Mouse (Mus musculus) CH12.LX (cell line): ENCODE results near the gene Krtap31-2. TPM values are rescaled to one million over a fixed set of nuclear protein-coding genes. Genes with fewer than 3 reads are reported as not detected.

Source experiments
- DNase-seq: peaks from one replicate; pipeline ENCODE4 v3.0.0-alpha.2; 2013; ENCODE audit errors: extremely low read depth
- H3K27ac ChIP-seq: 2 replicates; pipeline ENCODE4 v1.5.1; 2012; ENCODE audit warnings: low read depth, mild to moderate bottlenecking, control low read depth, moderate library complexity; ENCODE audit not compliant: insufficient read depth
- H3K27me3 ChIP-seq: replicated peaks from 2 replicates; pipeline ENCODE3; 2012; ENCODE audit warnings: inconsistent platforms
- H3K36me3 ChIP-seq, 2 experiments: replicated peaks in 1 of 2; 2 replicates each; pipeline versions ENCODE3 to v1.6.1; 2012; ENCODE audit warnings: inconsistent platforms in 1 of 2, low read length in 1 of 2, mild to moderate bottlenecking in 1 of 2, mixed read lengths in 1 of 2, moderate library complexity in 1 of 2; ENCODE audit not compliant: control insufficient read depth in 1 of 2, insufficient read depth in 1 of 2
- H3K4me1 ChIP-seq, 2 experiments: 2 replicates each; pipeline ENCODE4 v1.6.1; 2012; ENCODE audit warnings: inconsistent platforms in 1 of 2, moderate library complexity in 1 of 2; ENCODE audit not compliant: insufficient read depth in 2 of 2, control insufficient read depth in 1 of 2
- H3K4me2 ChIP-seq: 2 replicates; pipeline ENCODE4 v1.6.1; 2012; ENCODE audit warnings: low read depth, mild to moderate bottlenecking, control low read depth; ENCODE audit not compliant: poor library complexity, insufficient read depth, severe bottlenecking
- H3K4me3 ChIP-seq, 3 experiments: fragments of 150-350 bp in 1 of 3; sonication (generic) in 1 of 3; replicated peaks in 1 of 3; 2 replicates each; pipeline versions ENCODE3 to v1.5.1; 2011 to 2012; ENCODE audit warnings: low read depth in 2 of 3, low read length in 2 of 3, mild to moderate bottlenecking in 2 of 3, moderate library complexity in 2 of 3, control low read depth in 1 of 3, improper control_type of control experiment in 1 of 3, inconsistent platforms in 1 of 3, mixed read lengths in 1 of 3; ENCODE audit not compliant: poor library complexity in 1 of 3
- H3K79me2 ChIP-seq: replicated peaks from 2 replicates; pipeline ENCODE4 v1.6.1; 2012; ENCODE audit warnings: mild to moderate bottlenecking, moderate library complexity; ENCODE audit not compliant: control insufficient read depth, poor library complexity, insufficient read depth, severe bottlenecking; ENCODE audit errors: extremely low read depth
- H3K9ac ChIP-seq: 2 replicates; pipeline ENCODE4 v1.6.1; 2012; ENCODE audit warnings: low read depth, mild to moderate bottlenecking, control low read depth, moderate library complexity; ENCODE audit not compliant: insufficient read depth
- H3K9me3 ChIP-seq: replicated peaks from 2 replicates; pipeline ENCODE3; 2012; ENCODE audit warnings: low read length, inconsistent platforms, mixed read lengths
- CTCF ChIP-seq, 2 experiments: IDR thresholded peaks in 1 of 2; conservative IDR thresholded peaks in 1 of 2; 2 replicates each; pipeline ENCODE4 v1.5.1; 2011 to 2012; ENCODE audit warnings: low read depth in 2 of 2, low read length in 2 of 2, improper control_type of control experiment in 1 of 2, inconsistent platforms in 1 of 2, mild to moderate bottlenecking in 1 of 2, moderate library complexity in 1 of 2
- ELF1 ChIP-seq: IDR thresholded peaks from 2 replicates; pipeline ENCODE4 v1.6.1; 2014; ENCODE audit warnings: low read depth, mild to moderate bottlenecking, inconsistent platforms, low read length, improper control_type of control experiment
- EP300 ChIP-seq: IDR thresholded peaks from 2 replicates; pipeline ENCODE4 v1.6.1; 2011; ENCODE audit warnings: low read length, improper control_type of control experiment
- ETS1 ChIP-seq: conservative IDR thresholded peaks from 2 replicates; pipeline ENCODE4 v1.6.1; 2012; ENCODE audit warnings: low read depth, mild to moderate bottlenecking, inconsistent platforms, low read length, improper control_type of control experiment, moderate library complexity
- MAFK ChIP-seq: IDR thresholded peaks from 2 replicates; pipeline ENCODE4 v1.6.1; 2011; ENCODE audit warnings: low read length, improper control_type of control experiment; ENCODE audit not compliant: insufficient replicate concordance
- MAX ChIP-seq: IDR thresholded peaks from 2 replicates; pipeline ENCODE4 v1.6.1; 2011; ENCODE audit warnings: low read length, improper control_type of control experiment
- MAZ ChIP-seq: IDR thresholded peaks from 2 replicates; pipeline ENCODE4 v1.6.1; 2012; ENCODE audit warnings: low read depth, mild to moderate bottlenecking, inconsistent platforms, low read length, improper control_type of control experiment, moderate library complexity
- MEF2A ChIP-seq: IDR thresholded peaks from 2 replicates; pipeline ENCODE4 v1.6.1; 2014; ENCODE audit warnings: low read depth, mild to moderate bottlenecking, inconsistent platforms, low read length, improper control_type of control experiment, borderline replicate concordance
- MXI1 ChIP-seq: IDR thresholded peaks from 2 replicates; pipeline ENCODE4 v1.6.1; 2011; ENCODE audit warnings: mild to moderate bottlenecking, low read depth, low read length, improper control_type of control experiment
- NELFE ChIP-seq: IDR thresholded peaks from 2 replicates; pipeline ENCODE4 v1.6.1; 2011; ENCODE audit warnings: low read depth, low read length, improper control_type of control experiment
- POLR2A ChIP-seq: IDR thresholded peaks from 2 replicates; pipeline ENCODE4 v1.6.1; 2011; ENCODE audit warnings: low read depth, mild to moderate bottlenecking, improper control_type of control experiment, low read length
- POLR2AphosphoS2 ChIP-seq: IDR thresholded peaks from 2 replicates; pipeline ENCODE4 v1.6.1; 2011; ENCODE audit warnings: low read depth, low read length, improper control_type of control experiment
- RAD21 ChIP-seq: IDR thresholded peaks from 2 replicates; pipeline ENCODE4 v1.6.1; 2011; ENCODE audit warnings: low read depth, mild to moderate bottlenecking, low read length, improper control_type of control experiment, moderate library complexity
- UBTF ChIP-seq: IDR thresholded peaks from 2 replicates; pipeline ENCODE4 v1.6.1; 2012; ENCODE audit warnings: low read depth, mild to moderate bottlenecking, inconsistent platforms, low read length, improper control_type of control experiment, moderate library complexity
- USF1 ChIP-seq: IDR thresholded peaks from 2 replicates; pipeline ENCODE4 v1.6.1; 2014; ENCODE audit warnings: low read depth, mild to moderate bottlenecking, inconsistent platforms, low read length, improper control_type of control experiment
- ZC3H11A ChIP-seq: IDR thresholded peaks from 2 replicates; pipeline ENCODE4 v1.6.1; 2012; ENCODE audit warnings: low read depth, mild to moderate bottlenecking, inconsistent platforms, low read length, improper control_type of control experiment
- ZKSCAN1 ChIP-seq: IDR thresholded peaks from 2 replicates; pipeline ENCODE4 v1.6.1; 2012; ENCODE audit warnings: low read depth, inconsistent platforms, low read length, improper control_type of control experiment, borderline replicate concordance
- ZNF384 ChIP-seq: IDR thresholded peaks from 2 replicates; pipeline ENCODE4 v1.6.1; 2012; ENCODE audit warnings: low read depth, low read length, improper control_type of control experiment, inconsistent platforms
- dilution Hi-C: fragments of 300-500 bp; cut with MboI; formaldehyde crosslinking; loops from 2 replicates; pipeline ENCODE4 v1.14.3; 2020; ENCODE audit warnings: low sequenced_read_pairs; ENCODE audit not compliant: extremely low pct_unique_long_range_greater_than_20kb, extremely low pct_ligation_motif_present
- in situ Hi-C: fragments of 300-500 bp; cut with MboI; formaldehyde crosslinking; loops from 3 replicates; pipeline ENCODE4 v1.14.3; 2019; ENCODE audit warnings: low sequenced_read_pairs, low pct_ligation_motif_present, low pct_unique_long_range_greater_than_20kb, mixed read lengths
- polyA plus RNA-seq: library from polyadenylated mRNA; unstranded; fragments of >175 nt; gene quantifications from 2 replicates; pipeline ENCODE4 v1.2.1, GENCODE M21; 2012; ENCODE audit warnings: low read depth; ENCODE audit not compliant: insufficient read length
- total RNA-seq, 2 experiments: library from RNA; depleted of rRNA; stranded (reverse); fragments of 300-350 nt in 1 of 2; fragments of >200 nt in 1 of 2; gene quantifications; 2 replicates each; pipeline ENCODE4 v1.2.3; 2012 to 2014

Krtap31-2 gene
- not detected in 2 replicates for total RNA-seq (2012; rRNA removed)
- not detected in 2 replicates for total RNA-seq (2014; rRNA removed)
- polyA plus RNA-seq: not detected in 2 replicates

DNA sequence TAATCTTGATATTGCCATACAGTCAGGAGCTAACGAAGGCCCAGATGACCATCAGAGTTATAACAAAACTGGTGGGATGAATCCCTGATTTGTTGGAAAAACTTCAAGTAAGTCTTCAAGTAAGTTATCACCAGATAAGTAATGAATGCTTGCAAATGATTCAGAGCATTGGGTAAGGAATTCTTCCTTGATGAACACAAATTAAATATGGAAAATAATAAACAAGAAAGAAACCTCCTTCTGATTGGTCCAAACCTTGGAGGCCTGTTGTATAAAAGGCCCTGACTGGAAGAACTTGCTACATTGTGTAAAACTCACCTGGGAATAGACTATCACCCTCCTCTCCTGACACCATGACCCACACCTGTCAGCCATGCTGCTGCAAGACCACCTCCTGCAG, at the start of gene Krtap31-2:
Krtap31-2 (plus strand) TSS at position 301 of the 400 bp plus-strand sequence.
- Histone ChIP-seq H3K27me3 (peaks cover 42% of the 10 kb centered on the region), H3K36me3 (no peaks in the 10 kb centered on the region), H3K4me2 (no peak within 1 kb of the TSS), H3K4me1 (no peaks in the 10 kb centered on the region), H3K9me3 (peaks cover 8% of the 10 kb centered on the region), H3K9ac (no peak within 1 kb of the TSS), H3K27ac (no peak within 1 kb of the TSS), H3K4me3 (no peak within 1 kb of the TSS), H3K79me2 (no peaks in the 10 kb centered on the region)
- no peak for TF ChIP-seq EP300
- in situ Hi-C loops (no loop called here), dilution Hi-C loops (no loop called here)
- no peak for DNase-seq

- Histone ChIP-seq H3K9me3 (no peaks in the 10 kb centered on the region), H3K4me2 (no peak within 1 kb of the TSS), H3K27ac (no peak within 1 kb of the TSS), H3K27me3 (peaks cover 57% of the 10 kb centered on the region), H3K9ac (no peak within 1 kb of the TSS), H3K4me1 (no peaks in the 10 kb centered on the region), H3K4me3 (no peak within 1 kb of the TSS), H3K36me3 (no peaks in the 10 kb centered on the region), H3K79me2 (no peaks in the 10 kb centered on the region)
- no peak for DNase-seq
- TF ChIP-seq ETS1 (no peak), MAX (no peak), UBTF (no peak), NELFE (no peak), POLR2AphosphoS2 (no peak), MEF2A (no peak), POLR2A (no peak), ZNF384 (no peak), ELF1 (no peak), MAZ (no peak), ZC3H11A (no peak), MXI1 (no peak), ZKSCAN1 (no peak), MAFK (no peak), USF1 (no peak), CTCF (conservative IDR thresholded peaks at IDR 0.05 in 1 of 2, IDR thresholded peaks at IDR 0.05 in 1 of 2; ENCODE audit: low read depth in 2 of 2, low read length in 2 of 2) (no peak), RAD21 (no peak)
- dilution Hi-C loops: no loop called here
- in situ Hi-C loops: no loop called here
These were observed 28.5 kb upstream of the Krtap31-2 start, which contains the start of gene Krtap31-1 for GRCm38 (mm10) chr11:99907620-99908019. Gene Krtap31-1, plus strand, starts transcription at chr11:99907920.
